Mouse (Mus musculus) midbrain, postnatal 0 days (tissue): ENCODE measurements around the gene 1700113H08Rik. TPM values are rescaled to one million over a fixed set of nuclear protein-coding genes. Genes with fewer than 3 reads are reported as not detected.
A peak's percentile ranks its signal among the peaks of the same experiment; 100 is the strongest.

Experiments used
- ATAC-seq: fragments of 200-750 bp; cut with Nextera tagmentation; 2 replicates; pipeline ENCODE4 v1.8.0; 2017; ENCODE audit warnings: moderate number of reproducible peaks, mild to moderate bottlenecking, moderate TSS enrichment, moderate library complexity; ENCODE audit not compliant: low FRiP score
- DNase-seq: peaks from one replicate; pipeline ENCODE4 v3.0.0-alpha.2; 2015; ENCODE audit warnings: low spot score
- H3K27ac ChIP-seq: fragments of 300-500 bp; sonication (generic); 2 replicates; pipeline ENCODE4 v1.5.1; 2014; ENCODE audit warnings: low read depth, mild to moderate bottlenecking, low read length, mixed read lengths
- H3K27me3 ChIP-seq: fragments of 300-500 bp; sonication (generic); 2 replicates; pipeline ENCODE4 v1.6.1; 2014; ENCODE audit warnings: low read length, control low read depth, mixed read lengths; ENCODE audit not compliant: insufficient read depth
- H3K36me3 ChIP-seq: fragments of 300-500 bp; sonication (generic); 2 replicates; pipeline ENCODE4 v1.6.1; 2014; ENCODE audit warnings: low read length, control low read depth, mixed read lengths; ENCODE audit not compliant: insufficient read depth
- H3K4me1 ChIP-seq: fragments of 300-500 bp; sonication (generic); 2 replicates; pipeline ENCODE4 v1.6.1; 2014; ENCODE audit warnings: mild to moderate bottlenecking, control low read depth, antibody characterized with exemption, low read length, mixed read lengths; ENCODE audit not compliant: insufficient read depth
- H3K4me2 ChIP-seq: fragments of 300-500 bp; sonication (generic); 2 replicates; pipeline ENCODE4 v1.6.1; 2014; ENCODE audit warnings: low read depth, mild to moderate bottlenecking, low read length, mixed read lengths; ENCODE audit not compliant: poor library complexity, severe bottlenecking
- H3K4me3 ChIP-seq: fragments of 300-500 bp; sonication (generic); 2 replicates; pipeline ENCODE4 v1.5.1; 2014; ENCODE audit warnings: low read depth, mild to moderate bottlenecking, low read length, moderate library complexity
- H3K9ac ChIP-seq: fragments of 300-500 bp; sonication (generic); replicated peaks from 2 replicates; pipeline ENCODE4 v1.6.1; 2014; ENCODE audit warnings: mild to moderate bottlenecking, low read length, moderate library complexity, mixed read lengths; ENCODE audit not compliant: poor library complexity, severe bottlenecking
- H3K9me3 ChIP-seq: fragments of 300-500 bp; sonication (generic); 2 replicates; pipeline ENCODE4 v1.6.1; 2016; ENCODE audit warnings: low read length, control low read depth
- CTCF ChIP-seq: IDR thresholded peaks from 2 replicates; pipeline ENCODE4 v1.5.1; 2016; ENCODE audit warnings: antibody characterized with exemption, mild to moderate bottlenecking
- WGBS: fragments of 180-500 bp; shearing (Covaris S2); extraction: QIAGEN DNeasy Blood & Tissue Kit; methylation state at CpG from one replicate; pipeline ENCODE4 v1.1.7; 2014; 5-methylcytosine and 5-hydroxymethylcytosine counted together
- polyA plus RNA-seq: library from polyadenylated mRNA; unstranded; fragments of >200 nt; fragmentation: Nextera tagmentation; extraction: Ambion mirVana; gene quantifications from 2 replicates; pipeline ENCODE4 v1.2.1, GENCODE M21; 2015
- total RNA-seq: library from RNA; depleted of rRNA; stranded (reverse); fragments of >200 nt; gene quantifications from 2 replicates; pipeline ENCODE4 v1.2.3, GENCODE M21; 2014

The 1700113H08Rik gene
- total and polyA plus RNA-seq, 2 experiments from 2014 or later = 0.27 TPM; not detected in 1

DNA sequence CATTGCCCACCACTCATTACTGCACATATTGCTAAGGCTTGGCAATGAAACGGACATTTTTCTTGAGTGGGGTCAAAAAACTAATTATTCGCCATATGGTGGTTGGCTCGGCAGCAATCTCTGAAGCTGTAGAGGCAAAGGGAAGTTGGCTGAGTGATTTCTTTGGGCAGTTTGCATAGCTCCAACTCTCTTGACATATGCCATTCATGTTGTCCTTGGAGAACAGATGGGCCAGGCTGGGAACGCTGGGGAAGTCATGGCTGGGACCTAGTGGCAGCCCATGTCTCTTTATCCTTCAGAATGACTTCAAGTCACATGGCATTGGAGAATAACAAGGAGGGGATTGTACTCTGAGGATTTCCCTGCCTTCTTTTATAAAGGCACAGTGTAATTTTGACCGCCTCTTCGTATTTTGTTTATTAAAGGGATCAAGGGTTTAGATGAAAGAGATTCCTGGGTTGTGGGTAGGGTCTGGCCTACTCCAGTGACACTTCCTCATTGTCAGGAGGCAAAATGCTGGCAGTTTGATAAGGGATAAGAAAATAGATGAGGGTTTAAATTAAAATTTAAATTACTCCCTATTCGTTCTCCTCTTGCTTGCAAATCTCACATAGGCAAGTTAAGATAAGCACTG lies 138.4 kb downstream of the 1700113H08Rik start:
- Histone ChIP-seq H3K27ac (no peak overlapping the region), H3K4me1 (no peaks in the 10 kb centered on the region), H3K4me3 (no peak overlapping the region), H3K9ac (no peak overlapping the region), H3K27me3 (no peaks in the 10 kb centered on the region), H3K4me2 (no peak overlapping the region), H3K9me3 (no peaks in the 10 kb centered on the region), H3K36me3 (no peaks in the 10 kb centered on the region)
- 50% methylated on average over 7 of the region's 7 CpGs for WGBS
- peak; percentile 17 for DNase-seq
- no peak for ATAC-seq
- TF ChIP-seq CTCF = no peak

DNA sequence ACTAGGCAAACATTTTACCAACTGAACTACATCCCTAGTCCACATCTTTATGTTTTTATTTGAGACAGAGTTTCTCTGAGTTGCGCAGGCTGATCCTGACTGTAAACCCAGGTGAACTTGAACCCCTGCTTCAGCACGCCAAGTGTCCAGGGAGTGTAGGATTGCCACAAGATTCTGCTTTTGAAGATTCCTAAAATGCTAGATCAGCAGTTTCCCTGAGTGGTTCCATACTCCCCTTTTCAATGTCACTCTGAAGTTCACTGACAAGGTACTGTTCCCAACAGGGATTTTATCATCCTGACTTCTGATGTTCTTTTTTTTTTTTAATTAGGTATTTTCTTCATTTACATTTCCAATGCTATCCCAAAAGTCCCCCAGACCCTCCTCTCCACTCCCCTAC lies 140.9 kb downstream of the 1700113H08Rik start:
- H3K36me3 ChIP-seq = no peaks in the 10 kb centered on the region
- H3K27ac ChIP-seq = no peak overlapping the region
- WGBS = 97% methylated on average over 2 of the region's 2 CpGs
- no peak overlapping the region for H3K4me2 ChIP-seq
- no peaks in the 10 kb centered on the region for H3K27me3 ChIP-seq
- no peak for TF ChIP-seq CTCF
- no peaks in the 10 kb centered on the region for H3K9me3 ChIP-seq
- no peak overlapping the region for H3K4me3 ChIP-seq
- ATAC-seq = no peak
- no peak overlapping the region for H3K9ac ChIP-seq
- H3K4me1 ChIP-seq = no peaks in the 10 kb centered on the region
- DNase-seq = no peak

DNA sequence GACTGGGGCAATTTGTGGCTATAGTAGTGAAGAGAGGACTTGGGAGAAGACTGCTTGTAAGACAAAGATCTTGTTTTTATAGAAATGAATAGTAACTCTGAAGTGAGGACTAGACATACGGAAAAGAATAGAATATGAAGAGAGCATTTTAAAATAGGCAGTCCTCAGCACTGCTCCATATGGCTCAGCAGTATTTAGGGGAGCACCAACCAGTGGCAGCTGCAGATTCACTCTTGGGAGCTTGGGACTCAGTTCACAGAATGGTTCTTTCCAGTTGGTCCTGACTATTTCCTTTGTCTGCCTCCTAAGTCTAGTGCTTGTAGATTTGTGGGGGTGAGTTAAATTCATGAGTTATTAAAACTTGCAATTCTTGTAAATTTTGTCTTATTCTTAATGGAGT lies 151.6 kb downstream of the 1700113H08Rik start:
- Histone ChIP-seq H3K4me2 (no peak overlapping the region), H3K36me3 (no peaks in the 10 kb centered on the region), H3K27me3 (no peaks in the 10 kb centered on the region), H3K9me3 (no peaks in the 10 kb centered on the region), H3K27ac (no peak overlapping the region), H3K4me1 (no peaks in the 10 kb centered on the region), H3K9ac (no peak overlapping the region), H3K4me3 (no peak overlapping the region)
- no peak for TF ChIP-seq CTCF
- DNase-seq = no peak
- WGBS = 100% methylated on average over 1 of the region's 1 CpGs
- ATAC-seq = no peak

DNA sequence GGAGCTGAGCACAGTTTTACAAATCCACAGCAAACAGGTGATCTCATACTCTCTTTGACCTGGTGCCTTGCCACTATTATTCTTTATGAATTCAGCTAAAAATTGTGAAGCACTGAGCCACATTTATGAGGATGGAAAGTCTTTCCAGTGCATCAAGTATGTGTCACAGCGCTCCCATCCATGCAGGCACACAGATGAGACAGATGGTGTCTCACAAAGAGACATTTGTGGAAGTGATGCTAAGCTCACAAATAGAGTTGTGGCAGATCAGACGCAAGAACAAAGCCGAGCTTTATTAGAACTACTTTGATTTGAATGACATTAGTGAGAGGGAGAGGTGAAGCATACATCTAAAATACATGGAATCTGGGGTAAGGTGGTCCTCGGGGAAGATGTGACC lies 153.2 kb downstream of the 1700113H08Rik start:
- no peak overlapping the region for H3K4me3 ChIP-seq
- ATAC-seq = no peak
- H3K4me2 ChIP-seq = no peak overlapping the region
- TF ChIP-seq CTCF = no peak
- WGBS = 74% methylated on average over 4 of the region's 4 CpGs
- H3K9me3 ChIP-seq = no peaks in the 10 kb centered on the region
- H3K36me3 ChIP-seq = no peaks in the 10 kb centered on the region
- H3K9ac ChIP-seq = no peak overlapping the region
- DNase-seq = no peak
- H3K27ac ChIP-seq = no peak overlapping the region
- H3K27me3 ChIP-seq = no peaks in the 10 kb centered on the region
- H3K4me1 ChIP-seq = no peaks in the 10 kb centered on the region

DNA sequence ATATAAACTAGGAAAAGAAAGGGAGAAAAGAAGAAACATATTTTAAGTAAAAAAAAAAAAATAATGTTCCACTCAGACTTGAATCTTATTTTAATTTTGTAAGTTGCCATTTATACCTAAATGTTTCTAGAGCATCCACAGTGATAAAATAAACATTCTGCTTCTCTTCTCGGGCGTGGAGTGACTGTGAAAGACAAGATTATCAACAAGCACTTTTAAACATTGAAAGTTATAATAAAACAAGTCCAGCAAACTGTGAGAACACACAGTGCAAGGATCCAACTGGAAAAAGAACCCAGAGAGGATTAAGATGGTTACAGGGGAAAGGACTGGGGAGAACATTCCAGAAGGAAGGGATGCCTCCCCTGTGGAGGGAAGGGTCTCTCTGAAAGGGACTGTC lies 155.0 kb downstream of the 1700113H08Rik start:
- Histone ChIP-seq H3K9me3 (no peaks in the 10 kb centered on the region), H3K9ac (no peak overlapping the region), H3K4me2 (no peak overlapping the region), H3K36me3 (no peaks in the 10 kb centered on the region), H3K4me1 (no peaks in the 10 kb centered on the region), H3K27ac (no peak overlapping the region), H3K4me3 (no peak overlapping the region), H3K27me3 (no peaks in the 10 kb centered on the region)
- ATAC-seq (no peak), DNase-seq (no peak)
- 75% methylated on average over 2 of the region's 2 CpGs for WGBS
- no peak for TF ChIP-seq CTCF

DNA sequence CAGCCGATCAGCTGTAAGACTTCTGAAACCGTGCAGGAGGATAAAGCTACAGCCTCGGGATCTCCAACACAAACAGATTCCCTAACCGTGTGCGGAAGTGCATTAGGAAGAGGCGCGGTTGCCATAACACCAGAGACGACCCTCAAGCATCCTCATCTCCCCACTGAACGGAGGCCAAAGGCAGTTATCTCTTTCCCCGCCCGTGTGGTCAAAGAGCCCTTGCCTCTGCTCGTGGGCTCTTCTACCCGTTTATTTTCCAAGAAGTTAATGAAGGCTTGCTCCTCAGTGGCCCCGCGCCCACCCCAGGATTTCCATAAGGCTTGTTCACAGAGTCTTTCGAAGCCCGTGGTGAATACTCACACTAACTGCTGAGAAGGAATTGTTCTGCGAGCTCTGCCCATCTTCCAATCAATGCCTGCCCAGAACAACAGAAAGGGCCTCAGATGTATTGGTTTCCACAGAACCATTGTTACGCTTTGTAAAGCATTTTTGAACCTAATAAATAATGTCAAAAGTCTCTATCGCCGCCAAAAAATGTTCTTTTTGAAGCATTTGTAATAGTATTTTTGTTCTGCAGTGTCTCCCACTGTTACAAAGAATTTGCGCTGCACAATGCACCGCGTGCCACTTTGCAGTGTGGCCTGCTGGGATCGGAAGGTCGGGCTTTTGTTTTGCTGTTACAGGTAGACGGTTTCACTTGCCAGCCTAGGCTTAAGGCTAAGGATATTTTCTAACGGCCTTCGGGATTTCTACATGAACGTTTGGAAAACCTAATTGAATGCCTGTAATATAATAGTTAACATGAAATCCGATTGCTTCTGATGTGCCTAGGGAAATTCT lies 172.4 kb downstream of the 1700113H08Rik start:
- H3K4me2 ChIP-seq = peak overlapping the region; percentile 42
- WGBS = 14% methylated on average over 31 of the region's 31 CpGs
- no peak; the same call in 1 of the 2 replicates for ATAC-seq
- H3K36me3 ChIP-seq = no peaks in the 10 kb centered on the region
- H3K9me3 ChIP-seq = no peaks in the 10 kb centered on the region
- no peak overlapping the region for H3K27ac ChIP-seq
- no peak overlapping the region for H3K4me3 ChIP-seq
- H3K27me3 ChIP-seq = no peaks in the 10 kb centered on the region
- TF ChIP-seq CTCF = no peak
- DNase-seq = peak; percentile 26
- H3K9ac ChIP-seq = 0 out of 2 replicates have a peak overlapping the region, but pooled peaks have one; percentile 20
- no peaks in the 10 kb centered on the region for H3K4me1 ChIP-seq
